Mouse (Mus musculus) limb, embryonic 10.5 days (tissue): ENCODE results near the gene Cpne9. TPM values are rescaled to one million over a fixed set of nuclear protein-coding genes. Genes with fewer than 3 reads are reported as not detected.
A peak's percentile ranks its signal among the peaks of the same experiment; 100 is the strongest.

Experiments
- DNase-seq: peaks from one replicate; pipeline ENCODE4 v3.0.0-alpha.2; 2017; ENCODE audit warnings: low spot score
- H3K27ac ChIP-seq: fragments of 300-500 bp; sonication (generic); 2 replicates; pipeline ENCODE4 v1.5.1; 2016; ENCODE audit warnings: mild to moderate bottlenecking
- H3K27me3 ChIP-seq: fragments of 300-500 bp; sonication (generic); 2 replicates; pipeline ENCODE4 v1.6.1; 2016; ENCODE audit warnings: low read depth, mild to moderate bottlenecking; ENCODE audit not compliant: poor library complexity, severe bottlenecking
- H3K36me3 ChIP-seq: fragments of 300-500 bp; sonication (generic); 2 replicates; pipeline ENCODE4 v1.6.1; 2016; ENCODE audit warnings: mild to moderate bottlenecking, moderate library complexity
- H3K4me1 ChIP-seq: fragments of 300-500 bp; sonication (generic); 2 replicates; pipeline ENCODE4 v1.6.1; 2016
- H3K4me3 ChIP-seq: fragments of 300-500 bp; sonication (generic); 2 replicates; pipeline ENCODE4 v1.5.1; 2016; ENCODE audit warnings: mild to moderate bottlenecking, moderate library complexity
- H3K9me3 ChIP-seq: fragments of 300-500 bp; sonication (generic); replicated peaks from 2 replicates; pipeline ENCODE4 v1.6.1; 2016; ENCODE audit warnings: mild to moderate bottlenecking
- WGBS: fragments of 180-500 bp; shearing (Covaris S2); methylation state at CpG from one replicate; pipeline ENCODE4 v1.1.7; 2016; 5-methylcytosine and 5-hydroxymethylcytosine counted together
- polyA plus RNA-seq: library from polyadenylated mRNA; unstranded; fragments of >200 nt; fragmentation: Nextera tagmentation; extraction: Ambion mirVana; gene quantifications from 2 replicates; pipeline ENCODE4 v1.2.1, GENCODE M21; 2016

Gene Cpne9
- polyA plus RNA-seq, 1 experiment from 2014 or later = 0.06 TPM

DNA sequence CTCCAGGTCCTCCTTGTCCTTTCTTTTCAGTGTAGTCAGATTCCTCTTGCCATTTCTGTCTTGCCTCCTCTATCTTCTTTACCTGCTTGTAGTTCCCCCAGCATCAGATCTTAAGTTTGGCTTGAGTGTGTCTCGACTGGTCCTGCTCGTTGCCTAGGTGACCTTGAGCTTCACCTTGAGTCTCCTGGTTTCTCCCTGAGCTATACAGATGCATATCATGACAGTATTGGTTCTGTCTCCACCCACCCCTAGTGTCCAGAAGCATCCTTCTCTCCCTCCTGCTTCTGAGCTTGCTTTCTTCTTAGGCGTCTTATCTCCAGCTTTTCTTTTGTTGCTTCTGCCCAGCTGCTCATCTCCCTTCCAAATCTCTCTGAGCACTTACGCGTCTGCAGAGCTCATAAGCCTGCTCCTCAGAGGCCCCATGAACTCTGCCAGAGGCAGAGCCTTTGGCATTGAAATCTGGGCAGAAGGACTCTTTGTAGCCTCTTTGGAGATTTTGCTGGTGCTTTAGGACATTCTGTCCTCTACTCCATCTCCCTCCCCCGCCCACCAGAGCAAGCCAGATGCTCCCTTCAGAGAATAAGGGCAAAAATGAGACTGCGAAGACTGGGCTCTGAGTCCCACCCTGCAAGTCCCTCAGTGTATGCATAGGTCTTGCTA lies 15.0 kb upstream of the Cpne9 start:
- Histone ChIP-seq H3K27ac (no peak overlapping the region), H3K9me3 (no peaks in the 10 kb centered on the region), H3K36me3 (peaks cover 99% of the 10 kb centered on the region), H3K4me1 (no peaks in the 10 kb centered on the region), H3K4me3 (no peak overlapping the region), H3K27me3 (no peaks in the 10 kb centered on the region)
- 89% methylated on average over 7 of the region's 7 CpGs for WGBS
- DNase-seq = no peak

DNA sequence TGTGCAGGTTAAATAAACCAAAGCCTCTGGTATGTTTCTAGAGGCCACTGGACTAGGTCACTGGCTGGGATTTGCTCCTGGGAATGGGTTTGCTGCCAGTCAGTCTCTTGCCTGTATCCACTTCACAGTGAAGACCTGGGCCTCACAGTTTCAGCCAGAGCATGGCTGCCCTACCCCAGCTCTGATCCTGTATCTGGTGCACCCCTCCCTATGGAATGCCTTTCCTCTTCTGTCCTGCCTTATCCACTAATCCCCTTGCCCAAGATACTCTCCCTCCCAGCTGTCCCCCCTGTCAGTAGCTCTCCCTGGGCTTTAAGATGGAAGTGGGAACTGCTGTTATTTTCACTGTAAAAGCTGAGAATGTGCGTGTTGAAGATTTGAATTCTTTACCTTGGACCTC lies 14.1 kb upstream of the Cpne9 start:
- no peak overlapping the region for H3K27ac ChIP-seq
- 85% methylated on average over 1 of the region's 1 CpGs for WGBS
- H3K4me1 ChIP-seq = no peaks in the 10 kb centered on the region
- H3K9me3 ChIP-seq = no peaks in the 10 kb centered on the region
- no peak overlapping the region for H3K4me3 ChIP-seq
- DNase-seq = no peak
- no peaks in the 10 kb centered on the region for H3K27me3 ChIP-seq
- H3K36me3 ChIP-seq = peaks cover 97% of the 10 kb centered on the region

DNA sequence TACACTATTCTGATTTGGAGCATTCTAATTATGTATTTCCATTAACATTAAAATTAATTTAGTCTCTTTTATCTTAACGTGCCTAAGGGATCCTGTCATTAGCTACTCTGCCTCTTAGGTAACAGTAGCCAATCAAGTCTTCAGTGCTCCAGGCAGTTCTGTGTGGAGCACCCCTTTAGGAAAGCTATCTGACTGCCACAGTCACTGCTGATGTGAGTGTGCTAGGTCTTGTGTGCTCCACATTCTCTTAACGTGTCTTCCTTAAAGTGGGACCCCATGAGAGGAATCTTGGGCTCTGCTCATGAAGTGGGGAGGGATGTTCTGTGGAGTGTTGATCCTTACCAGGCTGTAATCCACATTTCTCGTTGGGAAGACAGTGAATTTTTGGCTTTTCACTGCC lies 9.7 kb upstream of the Cpne9 start:
- Histone ChIP-seq H3K4me3 (no peak overlapping the region), H3K4me1 (no peaks in the 10 kb centered on the region), H3K27ac (no peak overlapping the region), H3K36me3 (peaks cover 81% of the 10 kb centered on the region), H3K27me3 (no peaks in the 10 kb centered on the region), H3K9me3 (no peaks in the 10 kb centered on the region)
- WGBS = 86% methylated on average over 3 of the region's 3 CpGs
- no peak for DNase-seq

DNA sequence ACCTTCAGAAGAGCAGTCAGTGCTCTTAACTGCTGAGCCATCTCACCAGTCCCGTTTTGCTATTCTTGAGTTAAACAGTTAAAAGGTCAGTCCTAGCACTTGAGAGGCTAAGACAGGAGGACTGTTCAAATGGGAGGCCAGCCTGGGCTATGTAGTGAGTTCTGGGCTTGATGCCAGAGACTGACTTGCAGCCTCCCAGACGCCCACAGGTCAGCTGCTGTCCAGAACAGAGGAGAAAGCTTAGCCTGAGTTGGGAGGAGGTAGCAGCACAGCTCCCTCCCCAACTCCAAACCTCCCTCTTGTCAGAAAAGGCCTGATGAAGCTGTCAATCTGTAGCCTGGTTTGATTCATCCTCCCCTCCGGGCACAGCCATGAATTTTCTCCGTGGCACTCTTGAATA lies 5.3 kb upstream of the Cpne9 start:
- H3K4me1 ChIP-seq = no peaks in the 10 kb centered on the region
- no peak for DNase-seq
- no peak overlapping the region for H3K4me3 ChIP-seq
- 77% methylated on average over 4 of the region's 4 CpGs for WGBS
- peaks cover 9% of the 10 kb centered on the region for H3K27me3 ChIP-seq
- H3K36me3 ChIP-seq = peaks cover 48% of the 10 kb centered on the region
- H3K27ac ChIP-seq = no peak overlapping the region
- H3K9me3 ChIP-seq = no peaks in the 10 kb centered on the region

DNA sequence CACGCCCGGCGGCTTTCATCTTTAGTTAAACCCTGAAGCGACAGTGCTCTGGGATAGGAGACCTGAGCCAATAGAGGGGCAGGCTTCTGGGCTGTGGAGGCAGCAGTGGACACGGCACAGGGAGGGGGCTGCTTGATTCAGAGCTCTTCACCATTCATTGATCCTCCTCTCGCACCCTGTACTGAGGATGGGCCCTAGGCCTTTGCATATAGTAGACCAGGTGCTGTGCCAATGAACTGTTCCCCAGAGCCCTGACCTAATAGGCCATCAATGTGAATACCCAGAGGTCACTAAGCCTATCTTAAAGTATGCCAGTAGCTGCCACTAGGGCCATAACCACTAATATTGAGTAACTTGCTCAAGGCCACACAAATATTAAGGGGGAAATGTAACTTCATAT lies 431 bp upstream of the Cpne9 start:
- 64% methylated on average over 6 of the region's 6 CpGs for WGBS
- Histone ChIP-seq H3K9me3 (no peaks in the 10 kb centered on the region), H3K27ac (no peak overlapping the region), H3K27me3 (peaks cover 49% of the 10 kb centered on the region), H3K4me1 (peaks cover 13% of the 10 kb centered on the region), H3K4me3 (no peak overlapping the region), H3K36me3 (peaks cover 19% of the 10 kb centered on the region; the same call in 1 of the 2 replicates)
- DNase-seq = no peak

DNA sequence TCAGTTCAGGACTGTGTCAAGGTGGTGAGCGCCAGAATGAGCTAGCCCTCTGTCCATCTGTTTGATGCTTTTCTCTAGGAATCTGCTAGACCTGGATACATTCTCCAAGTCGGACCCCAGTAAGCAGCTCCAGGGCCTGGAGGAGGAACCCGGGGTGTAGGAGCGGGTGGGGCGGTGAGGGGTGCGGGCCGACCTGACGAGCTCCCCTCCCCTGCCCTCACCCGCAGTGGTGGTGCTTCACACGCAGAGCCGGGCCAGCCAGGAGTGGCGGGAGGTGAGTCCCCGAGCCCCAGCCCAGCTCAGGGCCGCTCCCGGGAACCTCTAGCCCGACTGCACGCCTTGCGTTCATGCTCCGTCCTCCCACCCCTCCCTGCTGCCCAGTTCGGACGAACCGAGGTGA lies 862 bp downstream of the Cpne9 start:
- peaks cover 6% of the 10 kb centered on the region; the same call in 1 of the 2 replicates for H3K36me3 ChIP-seq
- H3K4me3 ChIP-seq = 0 out of 2 replicates have a peak overlapping the region, but pooled peaks have one; percentile 11
- H3K4me1 ChIP-seq = peaks cover 13% of the 10 kb centered on the region
- H3K27ac ChIP-seq = no peak overlapping the region
- no peaks in the 10 kb centered on the region for H3K9me3 ChIP-seq
- peaks cover 49% of the 10 kb centered on the region for H3K27me3 ChIP-seq
- 2% methylated on average over 22 of the region's 22 CpGs for WGBS
- peak; percentile 35 for DNase-seq

DNA sequence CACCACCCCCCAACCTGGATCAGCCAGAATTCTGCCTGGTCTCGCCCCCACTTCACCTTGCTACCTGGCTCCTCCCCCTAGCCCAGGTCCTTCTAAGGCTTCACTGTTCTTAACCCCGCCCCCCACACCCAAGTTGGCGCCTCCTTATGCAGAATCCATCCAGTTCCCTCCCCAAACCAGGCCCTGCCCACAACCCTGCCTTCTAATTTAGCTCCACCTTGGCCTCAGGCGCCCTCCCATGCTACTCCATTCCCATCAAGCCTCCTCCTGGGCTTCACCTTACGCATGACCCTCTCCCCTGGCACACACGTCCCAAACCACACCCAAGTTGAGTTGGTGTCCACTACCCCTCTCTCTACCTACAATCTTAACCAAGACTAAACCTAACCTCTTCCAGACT lies 1.4 kb downstream of the Cpne9 start:
- peaks cover 49% of the 10 kb centered on the region for H3K27me3 ChIP-seq
- DNase-seq = no peak
- 0 out of 2 replicates have a peak overlapping the region, but pooled peaks have one; percentile 11 for H3K4me3 ChIP-seq
- no peak overlapping the region for H3K27ac ChIP-seq
- peaks cover 13% of the 10 kb centered on the region for H3K4me1 ChIP-seq
- WGBS = 9% methylated on average over 6 of the region's 6 CpGs
- peaks cover 4% of the 10 kb centered on the region; the same call in 1 of the 2 replicates for H3K36me3 ChIP-seq
- no peaks in the 10 kb centered on the region for H3K9me3 ChIP-seq

DNA sequence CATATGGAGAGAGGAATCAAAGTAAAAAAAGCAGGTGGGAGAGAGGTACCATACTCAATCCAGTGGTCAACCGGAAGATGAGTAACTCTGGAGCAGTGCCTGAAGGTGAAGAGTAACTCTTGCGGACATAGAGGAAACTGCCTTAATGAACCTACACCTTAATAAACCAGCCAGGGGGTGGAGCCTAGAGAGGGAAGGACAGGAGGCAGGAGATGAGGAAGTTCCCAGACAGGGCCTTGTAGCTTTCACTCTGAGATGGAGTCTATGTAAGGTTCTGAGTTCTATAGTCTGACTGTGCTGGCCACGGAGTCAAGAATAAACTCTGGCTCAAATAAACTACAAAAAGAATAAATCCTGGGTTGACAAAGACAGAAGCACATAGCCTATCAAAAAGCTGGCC lies 2.8 kb downstream of the Cpne9 start:
- H3K27ac ChIP-seq = no peak overlapping the region
- peaks cover 13% of the 10 kb centered on the region for H3K4me1 ChIP-seq
- H3K4me3 ChIP-seq = no peak overlapping the region
- H3K9me3 ChIP-seq = no peaks in the 10 kb centered on the region
- H3K27me3 ChIP-seq = peaks cover 49% of the 10 kb centered on the region
- 76% methylated on average over 3 of the region's 3 CpGs for WGBS
- H3K36me3 ChIP-seq = peaks cover 4% of the 10 kb centered on the region; the same call in 1 of the 2 replicates
- DNase-seq = no peak

DNA sequence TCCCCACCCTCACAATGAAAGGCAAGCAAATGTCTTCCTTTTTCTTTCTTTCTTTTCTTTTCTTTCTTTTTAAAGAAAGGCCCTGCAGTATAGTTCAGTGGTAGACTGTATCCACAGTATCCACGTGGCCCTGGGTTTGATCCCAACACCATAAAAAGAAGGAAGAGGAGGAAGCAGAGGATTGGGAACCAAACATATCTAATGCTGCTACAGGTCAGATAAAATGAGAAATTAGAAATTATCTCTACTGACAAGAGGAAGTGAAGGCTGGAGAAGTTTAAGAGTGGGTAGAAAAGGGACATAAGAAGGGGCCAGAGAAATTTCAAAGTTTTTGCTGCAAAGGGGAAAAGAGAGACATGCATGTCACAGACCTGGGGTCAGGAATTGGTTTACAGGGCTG lies 4.2 kb downstream of the Cpne9 start:
- Histone ChIP-seq H3K36me3 (no peaks in the 10 kb centered on the region), H3K27me3 (peaks cover 46% of the 10 kb centered on the region), H3K27ac (no peak overlapping the region), H3K4me3 (no peak overlapping the region), H3K4me1 (peaks cover 13% of the 10 kb centered on the region), H3K9me3 (no peaks in the 10 kb centered on the region)
- 66% methylated on average over 1 of the region's 1 CpGs for WGBS
- no peak for DNase-seq

DNA sequence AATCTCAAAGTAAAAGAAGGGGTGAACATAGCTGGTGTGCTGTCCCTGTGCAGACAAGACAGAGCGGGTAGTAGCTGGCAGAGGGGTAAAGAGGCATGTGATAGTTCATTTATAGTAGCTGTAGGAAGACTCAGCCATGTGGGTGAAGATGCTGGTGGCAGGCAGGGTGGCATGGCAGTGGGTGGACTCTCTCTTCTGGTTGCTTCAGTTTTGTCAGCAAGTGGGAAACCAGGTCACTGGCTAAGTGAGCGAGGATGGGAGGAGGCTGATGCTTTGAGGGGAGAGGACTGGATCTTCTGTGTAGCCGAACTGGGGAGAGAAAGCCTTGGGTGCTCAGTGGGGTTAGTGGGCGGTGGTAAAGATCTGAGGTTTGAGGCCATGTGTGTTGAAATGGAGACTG lies 5.1 kb downstream of the Cpne9 start:
- peaks cover 36% of the 10 kb centered on the region for H3K27me3 ChIP-seq
- H3K27ac ChIP-seq = no peak overlapping the region
- H3K4me1 ChIP-seq = peaks cover 10% of the 10 kb centered on the region
- 77% methylated on average over 4 of the region's 4 CpGs for WGBS
- H3K36me3 ChIP-seq = no peaks in the 10 kb centered on the region
- H3K4me3 ChIP-seq = no peak overlapping the region
- H3K9me3 ChIP-seq = no peaks in the 10 kb centered on the region
- no peak for DNase-seq

DNA sequence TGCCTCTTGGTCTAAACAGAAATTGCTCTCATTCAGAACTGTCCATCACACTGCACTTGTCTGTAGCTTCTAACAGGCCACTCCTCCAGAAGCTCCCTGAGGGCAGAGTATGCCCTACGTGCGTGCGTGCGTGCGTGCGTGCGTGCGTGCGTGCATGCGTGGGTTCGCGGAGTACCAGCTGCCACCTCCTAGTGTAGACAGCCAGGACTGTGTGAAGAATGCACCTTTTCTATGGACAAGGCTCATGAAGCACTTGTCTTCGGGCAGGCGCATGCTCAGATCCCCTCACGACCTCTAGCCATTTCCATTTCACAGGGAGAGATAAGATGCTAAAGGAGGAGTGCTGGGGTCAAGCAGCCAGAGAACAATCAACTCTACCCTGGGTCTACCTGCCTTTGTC lies 7.2 kb downstream of the Cpne9 start:
- WGBS = 94% methylated on average over 15 of the region's 15 CpGs

DNA sequence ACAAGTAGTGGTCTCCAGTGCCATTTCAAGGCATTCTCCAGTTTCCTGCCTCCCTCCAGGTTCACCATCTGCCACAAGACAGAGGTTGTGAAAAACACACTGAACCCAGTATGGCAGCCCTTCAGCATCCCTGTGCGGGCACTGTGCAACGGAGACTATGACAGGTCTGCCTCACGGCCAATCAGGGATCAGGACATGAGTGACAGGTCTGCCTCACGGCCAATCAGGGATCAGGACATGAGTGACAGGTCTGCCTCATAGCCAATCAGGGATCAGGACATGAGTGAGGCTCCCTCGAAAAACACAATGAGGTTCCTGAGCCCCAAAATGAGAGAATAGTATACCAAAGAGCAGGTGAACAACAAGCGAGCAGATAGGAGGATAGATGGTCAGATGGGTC lies 8.2 kb downstream of the Cpne9 start:
- Histone ChIP-seq H3K36me3 (no peaks in the 10 kb centered on the region), H3K27ac (no peak overlapping the region), H3K4me1 (no peaks in the 10 kb centered on the region), H3K27me3 (peaks cover 5% of the 10 kb centered on the region), H3K4me3 (no peak overlapping the region), H3K9me3 (no peaks in the 10 kb centered on the region)
- WGBS = 70% methylated on average over 6 of the region's 6 CpGs
- DNase-seq = no peak

More for the DNA sequence above, 7.2 kb downstream of the Cpne9 start:
- H3K4me3 ChIP-seq = no peak overlapping the region
- peaks cover 15% of the 10 kb centered on the region for H3K27me3 ChIP-seq
- H3K9me3 ChIP-seq = no peaks in the 10 kb centered on the region
- no peak for DNase-seq
- no peaks in the 10 kb centered on the region for H3K4me1 ChIP-seq
- H3K36me3 ChIP-seq = no peaks in the 10 kb centered on the region
- H3K27ac ChIP-seq = no peak overlapping the region

DNA sequence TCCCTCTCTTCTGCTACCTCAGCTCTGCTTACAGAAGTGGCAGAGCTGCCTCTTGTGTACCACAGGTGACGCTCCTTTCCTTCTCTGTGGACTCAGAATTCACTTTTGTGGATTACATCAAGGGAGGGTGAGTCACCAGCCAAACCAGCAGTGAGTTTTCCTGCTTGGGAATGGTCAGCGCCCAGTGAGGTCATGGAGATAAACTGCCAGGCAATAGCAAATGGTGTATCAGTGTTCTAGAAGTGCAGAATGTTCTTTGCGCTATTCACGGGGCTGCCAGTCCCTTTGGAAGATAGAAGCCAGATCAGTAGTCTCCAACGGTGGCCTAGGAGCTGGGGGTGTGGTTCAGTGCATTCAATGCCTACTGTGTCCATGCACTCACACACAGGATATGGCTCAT lies 10.8 kb downstream of the Cpne9 start:
- Histone ChIP-seq H3K27ac (no peak overlapping the region), H3K4me3 (no peak overlapping the region), H3K27me3 (no peaks in the 10 kb centered on the region), H3K9me3 (no peaks in the 10 kb centered on the region), H3K36me3 (no peaks in the 10 kb centered on the region), H3K4me1 (no peaks in the 10 kb centered on the region)
- DNase-seq = no peak
- WGBS = 81% methylated on average over 5 of the region's 5 CpGs

DNA sequence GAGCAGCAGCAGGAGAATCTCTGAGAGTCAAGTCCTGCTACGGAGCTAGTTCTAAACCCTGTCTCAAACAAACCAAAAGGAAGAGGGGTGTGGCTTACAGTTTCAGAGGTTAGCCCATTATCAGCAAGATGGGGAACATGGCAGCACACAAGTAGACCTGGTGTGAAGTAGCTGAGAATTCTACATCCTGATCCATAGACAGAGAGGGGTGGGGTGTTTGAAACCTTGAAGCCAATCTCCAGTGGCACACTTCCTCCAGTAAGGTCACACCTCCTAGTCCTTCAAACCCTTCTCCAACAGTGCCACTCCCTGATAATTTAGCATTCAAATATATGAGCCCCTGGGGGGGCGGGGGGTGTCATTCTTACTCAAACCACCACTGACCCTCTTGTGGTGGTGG lies 13.9 kb downstream of the Cpne9 start:
- WGBS = 83% methylated on average over 2 of the region's 2 CpGs
- DNase-seq = no peak
- no peaks in the 10 kb centered on the region for H3K27me3 ChIP-seq

More for the DNA sequence above, 13.9 kb downstream of the Cpne9 start:
- H3K36me3 ChIP-seq = no peaks in the 10 kb centered on the region
- no peaks in the 10 kb centered on the region for H3K4me1 ChIP-seq
- no peak overlapping the region for H3K4me3 ChIP-seq
- no peak overlapping the region for H3K27ac ChIP-seq
- H3K9me3 ChIP-seq = no peaks in the 10 kb centered on the region
